ENCODE assay signal across 25 mouse cellular contexts in genomic region chr14:22721845-22722244, GRCm38 (mm10).
A peak's percentile ranks its signal among the peaks of the same experiment; 100 is the strongest.
DNase-seq lines count a peak whose midpoint lies in the region; ATAC-seq and TF ChIP-seq lines count a peak whose summit lies in the region.
"Had no signal": no experiment of that assay in that cellular context is flagged by ENCODE, and none has a peak within 500 bp of the region (broad histone marks: within the 10 kb centered on the region; RNA-seq: fewer than 3 reads in every experiment).

No protein-coding gene starts in this region.

- H3K36me3 ChIP-seq in embryonic facial prominence, embryonic 13.5 days, result no peaks in the 10 kb centered on the region
- H3K36me3 ChIP-seq in limb, embryonic 10.5 days, result no peaks in the 10 kb centered on the region
- no peaks in the 10 kb centered on the region for H3K36me3 ChIP-seq in neural tube, embryonic 15.5 days
- no peaks in the 10 kb centered on the region for H3K36me3 ChIP-seq in liver, postnatal 0 days (replicated peaks; ENCODE audit: insufficient read depth, low read length)
- H3K36me3 ChIP-seq: forebrain, embryonic 15.5 days; heart, embryonic 12.5 days; hindbrain, embryonic 10.5 days; limb, embryonic 15.5 days; liver, embryonic 15.5 days; midbrain, embryonic 12.5 days had no signal

- no peak overlapping the region for H3K4me3 ChIP-seq in embryonic facial prominence, embryonic 13.5 days
- H3K4me3 ChIP-seq in limb, embryonic 10.5 days, result peak overlapping the region; percentile 37
- no peak overlapping the region for H3K4me3 ChIP-seq in neural tube, embryonic 15.5 days (replicated peaks)
- no peak overlapping the region for H3K4me3 ChIP-seq in liver, postnatal 0 days (ENCODE audit: low read depth, low read length)
- H3K4me3 ChIP-seq: forebrain, embryonic 15.5 days; heart, embryonic 12.5 days; hindbrain, embryonic 10.5 days; limb, embryonic 15.5 days; liver, embryonic 15.5 days; midbrain, embryonic 12.5 days had no signal

- 12% methylated on average over 5 of the region's 5 CpGs for WGBS in embryonic facial prominence, embryonic 13.5 days
- 18% methylated on average over 5 of the region's 5 CpGs for WGBS in limb, embryonic 10.5 days
- 41% methylated on average over 5 of the region's 5 CpGs for WGBS in neural tube, embryonic 15.5 days
- 67% methylated on average over 5 of the region's 5 CpGs for WGBS in liver, postnatal 0 days (ENCODE audit: insufficient replicate concordance)

- peak overlapping the region; percentile 20; the same call in 1 of the 2 replicates for H3K4me2 ChIP-seq in embryonic facial prominence, embryonic 13.5 days
- H3K4me2 ChIP-seq in neural tube, embryonic 15.5 days, result no peak overlapping the region
- H3K4me2 ChIP-seq in liver, postnatal 0 days (ENCODE audit: low read depth, low read length), result no peak overlapping the region
- H3K4me2 ChIP-seq: forebrain, embryonic 15.5 days; heart, embryonic 12.5 days; limb, embryonic 15.5 days; liver, embryonic 15.5 days; midbrain, embryonic 12.5 days had no signal

- TF ChIP-seq POLR2A in brain, embryonic 14.5 days (IDR thresholded peaks at IDR 0.05; ENCODE audit: borderline replicate concordance, extremely low read depth, insufficient read depth, insufficient read length, poor library complexity, severe bottlenecking), result no peak

- H3K27ac ChIP-seq in embryonic facial prominence, embryonic 13.5 days, result peak overlapping the region; percentile 44; the same call in 1 of the 2 replicates
- peak overlapping the region; percentile 72 for H3K27ac ChIP-seq in limb, embryonic 10.5 days
- no peak overlapping the region for H3K27ac ChIP-seq in neural tube, embryonic 15.5 days (replicated peaks)
- H3K27ac ChIP-seq in liver, postnatal 0 days (ENCODE audit: low read depth), result no peak overlapping the region
- H3K27ac ChIP-seq: forebrain, embryonic 15.5 days; kidney, postnatal 0 days; limb, embryonic 15.5 days; liver, embryonic 15.5 days; midbrain, embryonic 12.5 days had no signal

- H3K9ac ChIP-seq in embryonic facial prominence, embryonic 13.5 days, result no peak overlapping the region
- no peak overlapping the region for H3K9ac ChIP-seq in neural tube, embryonic 15.5 days (replicated peaks)
- no peak overlapping the region for H3K9ac ChIP-seq in liver, postnatal 0 days (replicated peaks)
- H3K9ac ChIP-seq: forebrain, embryonic 15.5 days; heart, embryonic 12.5 days; limb, embryonic 15.5 days; liver, embryonic 15.5 days; midbrain, embryonic 12.5 days had no signal

- no peak for TF ChIP-seq EP300 in liver, postnatal 0 days (IDR thresholded peaks at IDR 0.05; ENCODE audit: low read depth)

- peak; percentile 27 for DNase-seq in brain, embryonic 14.5 days (ENCODE audit: low read depth)
- peak; percentile 55 for DNase-seq in embryo, embryonic 10.5 days (ENCODE audit: low spot score)
- peak; percentile 50 for DNase-seq in limb, embryonic 10.5 days (ENCODE audit: low spot score)
- DNase-seq in spleen, postnatal 10 days (ENCODE audit: low spot score in 2 of 2), result no peak
- DNase-seq in liver, postnatal 0 days, result no peak
- no peak for DNase-seq in adrenal gland, postnatal 10 days
- DNase-seq: adrenal gland, adult 8-10 months; cerebellum, adult 9-10 months; gastrocnemius, postnatal 14 days; heart, adult 18-20 months; heart, postnatal 10 days; kidney, adult 18-20 months; lung, postnatal 10 days; retina, postnatal 1 day; thymus, postnatal 14 days had no signal

- no peak for ATAC-seq in embryonic facial prominence, embryonic 13.5 days (ENCODE audit: insufficient number of reproducible peaks, insufficient read depth, low FRiP score, low TSS enrichment, low read depth)
- ATAC-seq in neural tube, embryonic 15.5 days (ENCODE audit: low FRiP score), result no peak
- no peak for ATAC-seq in liver, postnatal 0 days
- ATAC-seq: activated CD4-positive, CD25-positive, alpha-beta regulatory T cell, adult 4 months; forebrain, embryonic 15.5 days had no signal

- no peaks in the 10 kb centered on the region for H3K9me3 ChIP-seq in embryonic facial prominence, embryonic 13.5 days
- no peaks in the 10 kb centered on the region for H3K9me3 ChIP-seq in limb, embryonic 10.5 days (replicated peaks)
- H3K9me3 ChIP-seq in neural tube, embryonic 15.5 days (replicated peaks), result no peaks in the 10 kb centered on the region
- H3K9me3 ChIP-seq in liver, postnatal 0 days (ENCODE audit: low read length), result no peaks in the 10 kb centered on the region
- H3K9me3 ChIP-seq: forebrain, embryonic 15.5 days; heart, embryonic 12.5 days; hindbrain, embryonic 10.5 days; limb, embryonic 15.5 days; liver, embryonic 15.5 days; midbrain, embryonic 12.5 days had no signal

- H3K27me3 ChIP-seq in embryonic facial prominence, embryonic 13.5 days, result no peaks in the 10 kb centered on the region
- no peaks in the 10 kb centered on the region for H3K27me3 ChIP-seq in limb, embryonic 10.5 days (ENCODE audit: low read depth, poor library complexity, severe bottlenecking)
- no peaks in the 10 kb centered on the region for H3K27me3 ChIP-seq in neural tube, embryonic 15.5 days (replicated peaks)
- no peaks in the 10 kb centered on the region for H3K27me3 ChIP-seq in liver, postnatal 0 days (ENCODE audit: insufficient read depth, low read length)
- H3K27me3 ChIP-seq: heart, embryonic 12.5 days; limb, embryonic 15.5 days; liver, embryonic 15.5 days; midbrain, embryonic 12.5 days had no signal

- no peak for TF ChIP-seq CTCF in brain, embryonic 14.5 days (IDR thresholded peaks at IDR 0.05; ENCODE audit: borderline replicate concordance, extremely low read depth, insufficient read depth, insufficient read length)
- TF ChIP-seq CTCF in liver, postnatal 0 days (IDR thresholded peaks at IDR 0.05; ENCODE audit: low read depth), result no peak

- peaks cover 12% of the 10 kb centered on the region for H3K4me1 ChIP-seq in embryonic facial prominence, embryonic 13.5 days
- peaks cover 18% of the 10 kb centered on the region for H3K4me1 ChIP-seq in limb, embryonic 10.5 days
- no peaks in the 10 kb centered on the region for H3K4me1 ChIP-seq in neural tube, embryonic 15.5 days
- H3K4me1 ChIP-seq in liver, postnatal 0 days (ENCODE audit: insufficient read depth), result no peaks in the 10 kb centered on the region
- H3K4me1 ChIP-seq: forebrain, embryonic 15.5 days; liver, embryonic 15.5 days had no signal

Comparison
In these comparisons a context has a peak if more than half of its experiments do, and no peak if none do; other contexts are left out.
1. DNase-seq: peak in brain, embryonic 14.5 days (single experiment), embryo, embryonic 10.5 days (single experiment) and limb, embryonic 10.5 days (single experiment); none in spleen, postnatal 10 days (0 of 2), liver, postnatal 0 days (single experiment) and adrenal gland, postnatal 10 days (single experiment).
2. H3K27ac ChIP-seq: peak in embryonic facial prominence, embryonic 13.5 days (single experiment) and limb, embryonic 10.5 days (single experiment); none in neural tube, embryonic 15.5 days (single experiment) and liver, postnatal 0 days (single experiment).